Mouse (Mus musculus) G1E-ER4 (cell line): ENCODE results near the gene Dkk2. TPM values are rescaled to one million over a fixed set of nuclear protein-coding genes. Genes with fewer than 3 reads are reported as not detected.

Experiments
- GATA1 ChIP-seq: IDR thresholded peaks from one replicate; pipeline ENCODE4 v1.8.0; 2012; ENCODE audit warnings: low read length, inconsistent platforms
- polyA plus RNA-seq: library from polyadenylated mRNA; stranded (reverse); fragments of >175 nt; gene quantifications from 2 replicates; pipeline ENCODE4 v1.2.3, GENCODE M21; 2012

The Dkk2 gene
- polyA plus RNA-seq, 1 experiment = not detected

DNA sequence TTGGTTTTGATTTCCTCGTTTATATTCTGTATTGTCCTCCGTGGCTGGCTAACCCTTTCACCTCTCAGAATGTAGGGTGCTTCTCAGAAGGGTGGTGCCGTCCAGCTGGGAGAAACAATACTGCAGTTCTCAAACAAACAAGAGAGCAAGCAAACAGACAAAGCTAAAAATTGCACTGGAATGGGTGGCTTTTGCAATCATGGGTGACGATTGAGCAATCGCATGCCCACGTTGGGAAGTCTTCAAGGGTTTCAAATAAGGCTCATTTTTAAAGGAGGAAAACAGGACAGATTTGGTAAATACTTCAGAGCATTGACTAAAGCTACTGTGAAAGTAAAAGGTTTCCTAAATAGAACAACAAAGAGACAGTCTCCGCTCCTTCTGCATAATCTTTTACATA is 18.4 kb downstream of the Dkk2 start:
- no peak for TF ChIP-seq GATA1

DNA sequence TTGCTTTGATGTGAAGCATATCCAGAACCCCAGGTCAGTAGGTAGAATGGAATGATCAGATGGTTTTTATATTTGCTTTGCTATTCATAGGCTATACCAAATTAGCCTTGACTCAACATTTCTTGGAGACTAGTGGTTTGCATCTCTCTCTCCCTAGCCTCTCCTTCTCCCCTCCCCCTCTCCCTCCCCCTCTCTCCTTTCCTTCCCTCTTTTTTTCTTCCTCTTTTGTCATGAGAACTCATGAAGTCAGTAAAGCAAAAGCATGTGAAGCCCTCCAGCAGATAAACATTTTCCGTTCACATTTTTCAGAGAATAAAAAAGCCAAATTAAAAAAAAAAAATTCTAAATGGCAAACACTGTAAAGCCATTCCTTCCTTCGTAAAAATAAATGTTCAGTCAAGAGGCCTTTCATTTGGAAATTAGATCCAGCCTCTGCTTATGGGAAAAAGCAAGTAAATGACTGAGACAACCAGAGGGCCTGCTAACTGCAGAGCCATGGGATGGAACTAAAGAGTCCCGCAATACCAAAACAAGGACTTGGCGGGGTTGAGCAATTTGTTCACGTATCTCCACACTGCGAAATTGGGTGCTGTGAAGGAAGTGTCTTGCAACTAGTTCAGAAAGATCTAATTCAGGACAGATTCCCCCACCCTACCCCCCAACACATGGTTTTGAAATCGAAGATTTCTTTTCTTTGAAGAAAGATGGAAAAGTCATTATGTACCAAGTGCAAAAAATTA is 30.9 kb downstream of the Dkk2 start:
- no peak for TF ChIP-seq GATA1

DNA sequence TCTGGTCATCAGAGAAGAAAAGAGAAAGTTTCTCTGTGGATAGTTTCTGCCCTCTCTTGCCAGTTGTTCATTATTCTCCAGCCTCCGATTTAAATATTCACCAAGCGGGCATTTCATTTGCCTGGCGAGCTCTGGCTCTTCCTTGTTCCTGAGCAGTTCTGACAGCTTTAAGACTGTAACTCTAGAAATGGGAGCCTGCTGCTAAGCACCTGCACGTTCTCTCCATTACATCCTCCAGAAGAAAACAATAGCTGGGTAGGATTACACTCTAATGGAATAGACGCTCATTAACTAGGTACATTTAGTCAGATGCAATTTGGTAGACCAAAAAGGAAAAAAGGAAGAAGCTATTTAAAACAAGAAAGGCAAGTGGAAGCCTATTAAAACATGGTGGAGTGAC is 36.3 kb downstream of the Dkk2 start:
- TF ChIP-seq GATA1 = no peak

DNA sequence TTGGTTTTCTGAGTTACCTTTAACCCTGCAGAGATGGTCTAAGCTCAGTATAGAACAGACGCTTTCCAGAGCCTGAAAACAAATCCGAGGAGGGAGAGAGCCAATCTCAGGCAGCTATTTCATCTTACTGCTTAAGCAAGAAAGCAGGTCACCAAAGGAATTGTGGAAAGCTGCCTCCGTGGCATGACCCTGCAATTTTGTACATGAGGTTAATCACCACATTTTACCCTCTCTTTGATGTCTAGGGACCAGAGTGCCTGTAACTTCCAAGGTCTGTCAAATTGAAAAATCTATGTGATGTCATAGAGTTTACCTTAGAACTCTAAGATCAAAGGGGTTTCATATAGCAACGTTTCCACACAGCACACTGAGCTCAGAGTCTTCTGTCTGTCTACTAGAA is 37.5 kb downstream of the Dkk2 start:
- no peak for TF ChIP-seq GATA1

DNA sequence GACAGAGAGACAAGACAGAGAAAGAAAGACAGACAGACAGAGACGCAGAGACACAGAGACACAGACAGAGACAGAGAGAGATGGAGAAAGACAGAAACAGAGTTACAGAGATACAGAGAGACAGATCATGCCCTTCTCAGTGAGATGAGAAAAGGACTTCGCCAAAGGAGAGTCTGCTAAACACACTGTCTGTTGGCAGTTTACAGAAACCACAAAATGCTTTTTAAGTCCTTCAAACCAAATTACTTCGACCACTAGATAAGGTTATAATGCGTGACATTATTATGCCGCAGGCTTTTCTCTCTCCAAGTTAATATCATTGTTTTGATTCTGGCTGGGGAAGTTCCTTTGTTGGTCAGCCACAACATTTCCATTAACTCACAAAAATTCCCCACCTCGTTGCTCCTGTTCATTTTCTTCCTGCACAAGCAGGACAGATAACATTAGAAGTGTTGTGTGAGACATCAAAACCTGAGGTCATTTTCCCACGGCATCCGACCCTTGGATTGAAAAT is 40.2 kb downstream of the Dkk2 start:
- no peak for TF ChIP-seq GATA1

DNA sequence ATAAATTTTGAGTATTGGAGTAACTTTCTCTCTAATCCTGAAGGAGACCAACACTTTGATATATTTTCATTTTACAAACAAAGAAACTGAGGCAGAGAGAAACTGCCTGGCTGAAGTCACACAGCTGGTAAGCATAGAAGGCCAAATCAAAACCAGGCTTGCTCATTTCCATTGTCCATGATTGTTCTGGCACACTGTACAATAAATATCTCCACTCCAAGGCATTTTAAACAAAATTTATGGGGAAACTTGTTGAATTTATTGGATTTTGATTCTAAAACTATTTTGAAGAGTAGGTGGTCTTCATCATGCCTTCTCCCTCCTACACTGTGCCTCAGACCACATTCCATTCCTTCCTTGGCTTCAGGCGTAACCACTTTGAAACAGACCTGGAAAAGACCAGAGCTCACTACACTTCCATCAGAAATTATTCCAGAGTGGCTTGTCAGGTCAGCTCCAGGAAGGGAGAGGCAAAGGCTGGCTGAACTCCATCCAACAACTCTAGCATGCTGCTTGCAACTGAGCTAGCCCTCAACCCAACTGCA is 44.7 kb downstream of the Dkk2 start:
- no peak for TF ChIP-seq GATA1

DNA sequence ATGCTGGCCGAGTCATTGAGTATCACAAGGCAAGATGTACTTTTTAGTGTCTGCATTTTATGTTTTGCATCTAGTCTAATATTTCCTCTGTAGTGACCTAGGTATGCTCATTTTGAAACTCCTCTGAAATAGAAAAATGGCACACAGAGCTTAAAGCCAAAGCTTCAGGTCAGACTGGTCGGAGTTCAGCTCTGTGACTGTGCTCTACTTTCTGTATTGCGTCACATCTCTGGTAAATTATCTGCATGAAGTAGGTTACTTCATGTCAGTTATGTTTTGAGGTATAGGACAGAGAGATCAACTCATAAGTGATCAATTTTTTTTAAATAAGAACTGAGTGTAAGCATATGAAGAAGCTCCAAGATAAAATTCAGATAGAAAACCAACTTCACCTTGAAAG is 45.7 kb downstream of the Dkk2 start:
- TF ChIP-seq GATA1 = no peak

DNA sequence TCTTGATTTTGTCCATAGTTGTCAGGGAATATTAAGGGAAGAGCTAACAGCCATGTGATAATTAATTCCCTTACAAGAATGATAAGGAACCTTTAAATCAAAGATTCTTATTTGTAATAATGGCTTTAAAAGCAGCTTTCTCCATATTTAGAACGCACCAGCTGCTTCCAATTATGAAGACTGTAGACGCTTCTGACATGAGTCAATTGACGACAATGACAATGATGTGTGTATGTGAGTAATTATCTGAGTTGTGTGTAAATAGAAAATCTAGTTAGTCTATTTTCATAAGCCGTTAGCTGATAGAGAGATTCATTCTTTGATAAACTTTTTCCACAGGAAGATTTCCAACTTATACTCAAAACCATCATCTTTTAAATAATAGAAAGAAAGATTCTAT is 46.8 kb downstream of the Dkk2 start:
- no peak for TF ChIP-seq GATA1

DNA sequence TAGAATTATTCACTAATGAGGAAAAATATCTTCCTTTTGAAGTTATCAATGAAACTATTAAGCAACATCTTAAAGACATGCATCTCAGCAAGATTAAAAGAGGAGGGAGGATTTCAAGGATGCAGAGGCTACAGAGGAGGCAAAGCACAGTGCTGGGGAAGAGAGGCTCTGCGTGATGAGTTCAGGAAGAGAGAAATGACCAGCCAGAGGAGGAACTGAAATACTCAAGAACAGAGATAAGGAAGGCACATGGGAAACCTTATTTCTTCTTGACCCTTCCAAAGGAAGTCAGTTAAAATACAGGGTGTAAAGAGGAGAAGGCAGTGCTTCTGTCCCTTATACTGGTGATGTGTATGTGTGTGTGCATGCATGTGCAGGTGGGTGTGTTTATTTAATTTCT is 49.4 kb downstream of the Dkk2 start:
- no peak for TF ChIP-seq GATA1

DNA sequence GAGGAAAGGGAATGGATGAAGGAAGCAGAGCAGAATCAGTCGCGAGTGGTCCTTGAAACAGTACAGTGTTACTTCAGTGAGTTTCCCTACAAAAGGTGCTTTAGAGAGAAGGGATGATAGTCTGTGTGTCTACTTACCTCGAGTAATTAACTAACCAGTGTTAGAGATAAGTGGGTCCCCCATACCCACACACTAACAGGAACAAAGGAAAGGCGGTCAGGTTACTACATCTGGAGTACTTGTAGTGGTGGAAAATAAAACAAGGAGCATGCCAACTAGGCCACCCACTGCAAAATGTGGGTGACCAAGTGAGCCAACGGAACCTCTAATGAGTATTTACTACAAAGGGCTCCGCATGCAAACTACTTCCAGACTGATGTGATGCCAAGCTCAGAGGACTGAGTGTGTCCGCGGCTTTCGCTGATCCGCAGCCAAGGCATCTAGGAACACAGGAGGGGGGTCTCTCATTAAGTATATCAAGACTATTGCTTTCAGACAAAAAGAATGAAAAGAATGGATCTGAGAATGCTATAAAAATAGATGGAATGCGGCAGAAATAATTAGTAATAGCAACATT is 52.8 kb downstream of the Dkk2 start:
- TF ChIP-seq GATA1 = no peak

DNA sequence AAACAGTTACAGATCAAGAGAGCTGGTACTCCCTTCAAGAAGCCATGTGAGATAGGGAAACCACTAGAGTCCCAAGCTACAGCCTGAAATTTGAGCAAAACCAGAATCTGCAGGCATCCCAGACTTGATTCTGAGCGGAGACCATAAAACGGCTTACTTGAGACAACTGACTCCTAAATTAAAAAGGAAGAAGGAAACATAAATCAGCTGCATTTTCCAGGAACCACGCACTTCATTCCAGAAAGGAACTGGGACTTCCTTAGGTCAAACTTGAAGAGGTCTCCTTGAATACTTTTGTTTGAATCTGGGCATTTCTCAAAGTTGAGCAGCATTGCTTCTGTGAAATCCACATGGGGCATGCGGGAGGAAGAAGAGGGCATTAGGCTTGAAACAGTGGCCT is 55.9 kb downstream of the Dkk2 start:
- TF ChIP-seq GATA1 = no peak

DNA sequence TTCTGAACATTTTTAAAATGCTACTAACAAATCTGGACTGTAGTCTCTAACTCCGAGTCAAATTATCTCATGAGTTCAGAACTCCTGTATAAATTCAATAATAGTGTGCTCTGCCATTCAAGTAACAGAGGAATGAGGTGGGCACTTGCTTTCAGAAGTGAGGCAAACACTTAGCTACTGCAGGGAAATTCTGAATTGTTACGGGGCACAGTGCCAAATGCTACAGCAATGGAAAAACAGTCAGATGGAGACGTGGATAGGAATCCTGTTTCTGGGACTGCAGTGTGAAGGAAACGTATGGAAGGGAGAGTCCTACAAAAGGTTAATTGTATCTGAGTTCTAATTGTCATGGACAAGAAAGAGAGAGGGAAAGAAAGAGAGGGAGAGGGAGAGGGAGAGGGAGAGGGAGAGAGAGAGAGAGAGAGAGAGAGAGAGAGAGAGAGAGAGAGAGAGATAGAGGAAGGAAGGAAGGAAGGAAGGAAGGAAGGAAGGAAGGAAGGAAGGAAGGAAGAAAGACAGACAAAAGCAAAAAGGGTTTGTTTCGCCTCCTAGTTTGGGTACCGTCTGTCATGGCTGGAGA is 64.4 kb downstream of the Dkk2 start:
- no peak for TF ChIP-seq GATA1

DNA sequence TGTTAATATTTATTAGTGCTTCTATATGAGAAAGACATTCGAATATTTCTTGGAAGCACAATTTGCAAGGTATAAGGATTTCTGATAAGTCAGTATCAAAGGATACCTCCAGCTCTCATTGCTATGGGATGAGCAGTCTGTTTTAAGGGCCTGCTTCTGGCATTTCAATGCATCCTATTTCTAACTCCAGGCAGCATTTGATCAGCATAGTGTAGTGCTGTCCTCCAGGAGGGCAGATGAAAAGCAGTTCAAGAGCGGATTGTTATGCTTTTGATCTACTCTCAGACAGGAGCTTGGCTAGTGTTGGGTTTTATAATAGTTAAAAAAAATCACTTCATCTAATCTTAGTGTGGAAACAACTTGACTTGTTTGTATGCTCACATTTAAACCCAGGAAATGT is 73.7 kb downstream of the Dkk2 start:
- TF ChIP-seq GATA1 = no peak

DNA sequence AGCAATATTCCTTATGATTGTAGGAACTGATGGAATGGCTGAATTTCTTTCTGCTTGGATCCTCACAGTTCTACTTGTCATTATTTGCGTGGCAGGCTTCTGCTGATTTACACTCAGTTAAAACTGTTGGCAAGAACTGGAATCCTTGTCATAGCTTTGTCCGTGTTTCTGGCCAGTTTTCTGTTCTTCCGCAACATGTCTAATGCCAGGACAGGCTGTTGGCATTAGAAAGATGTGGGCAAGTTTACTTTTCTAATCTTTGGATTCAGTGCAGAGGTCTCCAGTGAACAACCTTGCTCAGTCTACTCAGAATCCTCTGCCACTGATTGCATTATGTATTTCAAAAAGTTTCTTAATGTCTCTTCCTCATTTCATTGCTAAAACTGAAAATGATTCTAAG is 83.8 kb downstream of the Dkk2 start:
- no peak for TF ChIP-seq GATA1

DNA sequence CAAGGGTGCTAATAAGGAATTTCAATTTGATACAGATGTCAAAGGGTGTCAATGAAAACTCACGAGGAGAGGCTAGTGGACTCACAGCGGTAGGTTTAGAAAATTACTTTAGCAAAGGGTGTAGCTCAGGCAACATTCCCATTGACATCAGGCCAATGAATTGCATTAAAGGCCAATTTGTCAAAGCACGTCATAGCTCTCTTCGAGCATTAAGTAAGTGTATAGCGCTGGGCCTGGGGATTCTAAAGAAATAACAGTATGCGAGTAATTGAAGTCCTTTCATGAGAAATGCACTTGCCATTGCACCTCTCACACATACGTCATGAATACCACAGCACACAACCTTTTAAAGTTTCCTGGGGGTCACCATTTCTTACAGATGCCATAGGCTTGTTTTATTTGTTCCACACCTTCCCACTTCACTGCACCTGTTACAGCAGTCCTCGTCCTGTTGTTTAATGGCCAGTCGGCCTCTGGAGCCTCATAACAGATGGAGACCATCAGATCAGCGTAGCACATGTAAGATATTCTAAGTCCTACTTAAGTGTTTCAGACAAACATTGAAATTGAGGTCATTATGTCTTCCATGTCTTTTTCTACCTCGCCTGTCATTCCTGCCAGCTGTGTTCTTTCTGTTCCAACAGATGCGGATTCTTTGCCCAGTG is 101.9 kb downstream of the Dkk2 start:
- TF ChIP-seq GATA1 = no peak

DNA sequence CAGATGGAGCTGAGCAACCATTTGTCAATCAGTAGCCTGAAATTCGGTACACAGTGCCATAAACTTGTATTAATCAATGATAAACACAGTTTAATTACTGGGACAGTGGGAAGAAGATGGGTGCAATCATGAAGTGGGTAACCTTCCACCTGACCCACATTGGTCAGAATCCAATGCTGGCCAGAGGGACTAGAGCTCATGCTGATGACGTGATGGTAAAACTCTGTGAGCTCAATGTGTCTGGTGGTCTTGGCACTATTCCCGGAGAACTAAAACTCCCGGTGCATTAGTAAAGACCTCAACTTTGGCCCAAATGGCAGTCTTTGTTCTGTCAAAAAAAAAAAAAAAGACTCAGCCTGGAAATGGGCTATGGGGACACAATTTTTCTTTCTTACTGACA is 116.9 kb downstream of the Dkk2 start:
- no peak for TF ChIP-seq GATA1
